In the genomic region with DNA sequence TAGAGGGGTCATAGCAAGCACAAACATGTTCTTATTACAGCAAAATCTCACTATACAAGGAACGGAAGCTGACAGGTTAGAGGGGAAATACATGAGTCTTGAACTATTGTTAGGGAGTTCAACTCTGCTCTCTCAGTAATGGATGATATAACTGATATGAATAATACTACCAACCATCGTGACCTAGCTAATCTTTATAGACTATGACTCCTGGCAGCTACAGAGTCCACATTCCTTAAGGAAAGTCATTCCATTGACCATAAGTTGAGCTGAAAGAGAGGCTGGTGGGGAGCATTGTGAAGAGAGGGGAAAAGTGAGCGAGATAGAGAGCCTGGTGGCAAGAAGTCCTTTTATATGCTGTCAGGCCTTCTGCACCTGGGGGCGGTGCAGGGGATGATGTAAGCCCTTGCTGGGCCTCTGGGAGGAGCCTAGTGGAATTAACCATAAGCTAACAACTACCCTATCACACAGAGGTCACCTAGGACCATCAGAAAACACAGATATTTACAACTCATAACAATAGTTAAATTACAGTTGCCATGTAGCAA, we compare ENCODE assay signal across 22 mouse cellular contexts.
DNase-seq lines count a peak whose midpoint lies in the region; ATAC-seq and TF ChIP-seq lines count a peak whose summit lies in the region.
"Had no signal": no experiment of that assay in that cellular context is flagged by ENCODE, and none has a peak within 500 bp of the region (broad histone marks: within the 10 kb centered on the region; RNA-seq: fewer than 3 reads in every experiment).

No protein-coding gene starts in this region.

- H3K4me2 ChIP-seq in kidney, postnatal 0 days (ENCODE audit: low read length): no peak overlapping the region
- no peak overlapping the region for H3K4me2 ChIP-seq in intestine, embryonic 15.5 days (replicated peaks)
- H3K4me2 ChIP-seq in intestine, postnatal 0 days (replicated peaks; ENCODE audit: low read depth): no peak overlapping the region
- H3K4me2 ChIP-seq: embryonic facial prominence, embryonic 13.5 days; embryonic facial prominence, embryonic 15.5 days; forebrain, embryonic 12.5 days had no signal

- H3K4me1 ChIP-seq in kidney, postnatal 0 days (replicated peaks; ENCODE audit: insufficient read depth, low read length): no peaks in the 10 kb centered on the region
- no peaks in the 10 kb centered on the region for H3K4me1 ChIP-seq in intestine, embryonic 15.5 days (replicated peaks)
- H3K4me1 ChIP-seq in intestine, postnatal 0 days (replicated peaks; ENCODE audit: control insufficient read depth, insufficient read depth, low read length): no peaks in the 10 kb centered on the region
- no peaks in the 10 kb centered on the region for H3K4me1 ChIP-seq in lung, adult 2 months (ENCODE audit: control insufficient read depth, insufficient read depth, low read length)
- H3K4me1 ChIP-seq: embryonic facial prominence, embryonic 13.5 days; embryonic facial prominence, embryonic 15.5 days; forebrain, embryonic 10.5 days; forebrain, embryonic 12.5 days had no signal

- 67% methylated on average over 4 of the region's 4 CpGs for WGBS in kidney, postnatal 0 days
- 63% methylated on average over 4 of the region's 4 CpGs for WGBS in intestine, embryonic 15.5 days
- WGBS in intestine, postnatal 0 days: 41% methylated on average over 4 of the region's 4 CpGs
- WGBS in lung, adult 2 months: 80% methylated on average over 4 of the region's 4 CpGs

- intact Hi-C loops in left cerebral cortex, postnatal 4 days (cut with DNase I): no loop called here

- ATAC-seq in kidney, postnatal 0 days (replicated peaks; ENCODE audit: low FRiP score, low read depth): no peak
- peak; percentile 68 for ATAC-seq in intestine, embryonic 15.5 days
- ATAC-seq in intestine, postnatal 0 days: peak; percentile 70
- no peak for ATAC-seq in inflammation-experienced regulatory T-cells, adult 6 months
- ATAC-seq: forebrain, embryonic 14.5 days had no signal

- no peak overlapping the region for H3K9ac ChIP-seq in kidney, postnatal 0 days (ENCODE audit: low read depth, low read length)
- H3K9ac ChIP-seq in intestine, embryonic 15.5 days: no peak overlapping the region
- no peak overlapping the region for H3K9ac ChIP-seq in intestine, postnatal 0 days (ENCODE audit: low read depth, low read length)
- H3K9ac ChIP-seq: embryonic facial prominence, embryonic 13.5 days; embryonic facial prominence, embryonic 15.5 days; forebrain, embryonic 12.5 days had no signal

- no peak overlapping the region for H3K4me3 ChIP-seq in kidney, postnatal 0 days (replicated peaks; ENCODE audit: low read depth, low read length)
- H3K4me3 ChIP-seq in intestine, embryonic 15.5 days (replicated peaks): no peak overlapping the region
- no peak overlapping the region for H3K4me3 ChIP-seq in intestine, postnatal 0 days (ENCODE audit: low read depth, low read length)
- no peak overlapping the region for H3K4me3 ChIP-seq in lung, adult 2 months (replicated peaks; ENCODE audit: extremely low read depth, low read depth, low read length)
- H3K4me3 ChIP-seq: embryonic facial prominence, embryonic 13.5 days; embryonic facial prominence, embryonic 15.5 days; erythroblast, embryonic 14.5 days; forebrain, embryonic 10.5 days; forebrain, embryonic 12.5 days had no signal

- no peaks in the 10 kb centered on the region for H3K36me3 ChIP-seq in kidney, postnatal 0 days (ENCODE audit: insufficient read depth, low read length)
- H3K36me3 ChIP-seq in intestine, embryonic 15.5 days: no peaks in the 10 kb centered on the region
- H3K36me3 ChIP-seq in intestine, postnatal 0 days (ENCODE audit: control insufficient read depth, insufficient read depth): no peaks in the 10 kb centered on the region
- H3K36me3 ChIP-seq: embryonic facial prominence, embryonic 13.5 days; embryonic facial prominence, embryonic 15.5 days; forebrain, embryonic 10.5 days; forebrain, embryonic 12.5 days had no signal

- H3K27ac ChIP-seq in kidney, postnatal 0 days: no peak overlapping the region
- H3K27ac ChIP-seq in intestine, embryonic 15.5 days: no peak overlapping the region
- no peak overlapping the region for H3K27ac ChIP-seq in intestine, postnatal 0 days (ENCODE audit: low read depth, low read length)
- H3K27ac ChIP-seq: embryonic facial prominence, embryonic 13.5 days; embryonic facial prominence, embryonic 15.5 days; forebrain, embryonic 10.5 days; forebrain, embryonic 12.5 days had no signal

- DNase-seq in kidney, postnatal 0 days (ENCODE audit: low spot score): peak; percentile 0
- no peak for DNase-seq in kidney, postnatal 25 days
- no peak for DNase-seq in lung, adult 2 months
- DNase-seq in left cerebral cortex, postnatal 4 days: no peak
- DNase-seq: adrenal gland, adult 2 months; adrenal gland, postnatal 10 days; adrenal gland, postnatal 25 days; cerebellum, adult 11 months; cerebellum, adult 18-20 months; cerebellum, adult 8-10 months; cerebellum, adult 9-11 months; cerebellum, postnatal 36 days; embryo, embryonic 11 days had no signal

- no peak for TF ChIP-seq CTCF in kidney, postnatal 0 days (IDR thresholded peaks at IDR 0.05; ENCODE audit: low read depth)
- no peak for TF ChIP-seq CTCF in intestine, postnatal 0 days (IDR thresholded peaks at IDR 0.05; ENCODE audit: low read depth)
- no peak for TF ChIP-seq CTCF in lung, adult 2 months (IDR thresholded peaks at IDR 0.05; ENCODE audit: insufficient read depth, low read length)

- no peaks in the 10 kb centered on the region for H3K9me3 ChIP-seq in kidney, postnatal 0 days (replicated peaks; ENCODE audit: low read length)
- no peaks in the 10 kb centered on the region for H3K9me3 ChIP-seq in intestine, embryonic 15.5 days
- H3K9me3 ChIP-seq in intestine, postnatal 0 days (ENCODE audit: control insufficient read depth): no peaks in the 10 kb centered on the region
- H3K9me3 ChIP-seq: embryonic facial prominence, embryonic 13.5 days; embryonic facial prominence, embryonic 15.5 days; forebrain, embryonic 10.5 days; forebrain, embryonic 12.5 days had no signal

- TF ChIP-seq POLR2A in lung, adult 2 months (IDR thresholded peaks at IDR 0.05; ENCODE audit: borderline replicate concordance, extremely low read depth, low read depth, low read length): no peak

- H3K27me3 ChIP-seq in kidney, postnatal 0 days (ENCODE audit: insufficient read depth, low read length): no peaks in the 10 kb centered on the region
- H3K27me3 ChIP-seq in intestine, embryonic 15.5 days (replicated peaks): no peaks in the 10 kb centered on the region
- H3K27me3 ChIP-seq in intestine, postnatal 0 days (replicated peaks; ENCODE audit: control insufficient read depth, insufficient read depth, low read length): no peaks in the 10 kb centered on the region
- H3K27me3 ChIP-seq: embryonic facial prominence, embryonic 13.5 days; embryonic facial prominence, embryonic 15.5 days; forebrain, embryonic 12.5 days had no signal

Comparison
In these comparisons a context has a peak if more than half of its experiments do, and no peak if none do; other contexts are left out.
1. ATAC-seq: peak in intestine, embryonic 15.5 days (single experiment) and intestine, postnatal 0 days (single experiment); none in kidney, postnatal 0 days (single experiment) and inflammation-experienced regulatory T-cells, adult 6 months (single experiment).